Mouse (Mus musculus): Measurements from ENCODE around the gene Cela2a.

Gene Cela2a

DNA sequence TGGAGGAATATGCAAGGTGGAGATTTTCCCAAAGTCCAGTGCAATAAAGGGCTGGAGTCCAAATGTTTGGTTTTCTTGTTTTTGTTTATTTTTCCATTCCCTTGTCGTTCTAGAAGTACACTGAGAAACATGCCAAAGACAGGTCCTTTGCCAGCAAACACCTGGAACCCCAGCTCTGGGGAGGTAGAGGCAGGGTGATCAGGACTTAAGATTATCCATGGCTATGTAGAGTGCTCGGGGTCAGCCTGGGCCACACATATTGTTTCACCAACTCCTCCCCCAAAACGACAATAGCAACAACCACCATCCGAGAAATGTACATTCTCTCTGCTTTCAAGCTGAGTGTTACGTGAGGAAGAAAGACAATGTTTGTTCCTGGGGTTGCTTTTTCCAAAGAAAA is at the start of gene Cela2a:
Gene Cela2a (minus strand): TSS at position 101 of the 400 bp plus-strand sequence.
- DNase-seq = no peak

DNA sequence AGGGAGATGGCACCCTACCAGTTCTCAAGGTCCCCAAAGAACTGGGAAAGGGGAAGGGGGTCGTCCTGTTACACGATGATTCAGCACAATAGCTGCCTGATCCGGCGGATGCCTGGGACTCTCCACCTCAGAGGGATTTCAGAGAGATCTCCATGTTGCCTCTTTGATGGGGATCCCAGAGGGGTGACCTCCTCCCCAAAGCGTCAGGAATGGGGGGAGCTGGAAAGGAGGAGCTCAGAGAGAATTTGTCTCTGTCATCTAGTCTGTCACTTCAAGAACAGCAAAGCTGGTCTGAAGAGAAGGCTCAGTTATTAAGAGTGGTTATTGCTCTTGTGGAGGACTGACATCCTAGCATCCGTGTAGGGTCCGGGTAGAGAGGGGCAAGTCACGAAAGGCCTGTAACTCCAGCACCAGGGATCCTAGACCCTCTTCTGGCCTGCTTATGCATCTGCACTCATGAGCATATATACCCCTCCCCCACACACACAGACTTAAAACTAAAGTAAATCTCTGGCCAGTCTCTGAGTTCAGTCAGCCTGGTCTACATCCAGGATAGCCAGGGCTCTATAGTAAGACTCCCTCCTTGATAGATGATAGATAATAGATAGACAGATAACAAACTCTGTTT is 49.6 kb upstream of the Cela2a start:
- no peak for DNase-seq

DNA sequence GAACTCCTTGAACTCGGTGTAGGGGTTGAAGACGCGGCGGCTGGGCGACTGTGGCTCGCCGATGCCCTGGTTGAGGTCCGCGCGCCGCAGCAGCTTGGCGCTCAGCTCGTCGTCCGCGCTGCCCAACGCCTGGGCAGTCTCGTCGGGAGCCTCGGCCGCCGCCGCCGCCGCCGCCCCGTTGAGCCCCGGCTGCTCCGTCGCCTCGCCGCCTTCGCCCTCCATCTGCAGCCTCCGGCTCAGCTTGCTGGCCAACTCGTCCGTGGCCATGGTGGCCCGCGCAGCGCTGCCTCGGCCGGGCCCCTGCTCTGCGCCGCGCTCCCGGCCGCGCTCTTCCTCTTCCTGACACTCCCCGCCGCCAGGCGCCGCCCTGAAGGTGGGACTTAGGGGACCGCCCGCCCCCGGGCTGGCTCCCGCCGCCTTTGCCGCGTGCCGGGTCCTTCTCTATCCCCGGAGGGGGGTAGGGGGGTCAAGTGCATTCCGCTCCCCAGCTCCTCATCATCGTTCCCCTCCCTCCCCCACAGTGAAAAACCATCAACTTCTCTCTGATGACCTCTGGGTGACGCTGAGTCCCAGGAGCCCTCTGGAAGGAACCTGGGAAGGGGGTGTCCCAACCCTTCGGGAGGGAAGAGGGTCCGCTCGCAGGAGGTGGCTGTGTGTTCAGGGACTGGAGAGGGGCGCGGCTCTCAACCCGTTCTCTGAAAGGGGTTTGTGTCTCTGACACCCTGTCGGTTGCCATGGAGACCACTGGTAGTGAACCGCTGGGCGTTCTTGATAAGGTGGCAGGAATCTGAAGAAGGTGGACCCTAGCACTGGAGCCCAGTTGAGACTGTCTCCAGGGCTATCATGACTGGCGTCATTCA is 48.9 kb upstream of the Cela2a start, which contains the start of gene Efhd2:
Gene Efhd2 (minus strand): TSS at position 320 of the 860 bp plus-strand sequence.
- peak; percentile 83 for DNase-seq

DNA sequence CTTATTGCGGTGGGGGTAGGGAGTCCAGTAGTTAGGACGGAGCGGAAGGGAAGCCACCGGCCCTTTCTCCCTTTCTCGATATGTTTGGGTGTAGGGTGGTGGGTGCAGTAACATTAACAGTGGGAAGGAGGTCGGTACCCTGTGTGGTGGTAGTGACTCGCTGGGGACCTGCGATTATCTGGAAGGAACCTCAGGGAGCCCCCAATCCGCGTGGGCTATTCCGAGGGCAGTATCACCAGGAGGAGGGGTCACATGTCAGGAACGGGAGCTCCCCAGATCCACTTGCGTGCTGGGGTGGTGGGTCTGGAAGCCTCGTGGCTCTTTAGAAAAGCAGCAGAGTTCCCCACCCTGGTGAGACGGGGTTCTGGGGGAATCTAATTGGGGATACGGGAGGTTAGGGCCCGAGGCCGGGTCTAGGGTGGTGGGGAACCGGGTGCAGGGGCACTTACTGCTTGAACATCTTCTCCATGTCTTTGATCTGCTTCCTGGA is 48.2 kb upstream of the Cela2a start:
- no peak for DNase-seq

DNA sequence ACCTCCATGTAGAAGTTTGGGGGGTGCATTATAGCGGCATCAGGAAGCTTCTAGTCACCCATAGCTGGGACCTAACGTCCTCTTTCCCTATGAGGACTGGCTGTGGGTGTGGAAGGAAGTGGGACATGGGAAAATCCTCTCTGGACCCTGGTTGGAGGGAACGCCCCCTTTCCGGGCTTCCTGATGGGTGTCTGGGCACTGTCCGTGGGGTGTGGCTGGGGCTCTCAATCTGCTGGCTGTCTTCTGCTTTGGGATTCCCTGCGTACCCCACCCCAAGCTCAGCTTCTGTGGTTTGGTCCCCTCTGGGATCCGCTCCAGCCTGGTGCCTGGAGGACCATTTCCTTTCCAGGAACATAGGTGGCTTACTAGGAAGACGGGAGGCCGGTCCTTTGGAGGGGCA is 47.0 kb upstream of the Cela2a start:
- no peak for DNase-seq

DNA sequence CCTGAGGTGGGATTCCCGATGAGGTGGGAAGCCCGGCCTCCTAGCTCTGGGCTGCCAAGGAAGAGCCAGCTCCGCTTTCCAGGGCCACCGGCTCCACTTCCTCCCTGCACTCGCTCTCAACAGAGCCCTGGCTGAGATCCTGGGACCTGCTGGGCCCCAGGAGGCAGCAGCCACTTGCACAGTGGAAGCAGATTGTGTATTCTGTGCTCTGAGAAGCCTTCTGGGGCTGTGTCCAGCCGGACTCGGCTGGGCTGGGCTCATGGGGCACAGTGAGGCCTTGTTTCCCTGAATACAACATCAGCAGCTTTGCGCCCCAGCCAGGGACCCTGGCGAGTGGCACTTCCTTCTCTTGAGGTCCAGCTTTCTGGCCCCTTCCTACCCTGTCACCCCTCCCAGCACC is 45.9 kb upstream of the Cela2a start:
- no peak for DNase-seq

DNA sequence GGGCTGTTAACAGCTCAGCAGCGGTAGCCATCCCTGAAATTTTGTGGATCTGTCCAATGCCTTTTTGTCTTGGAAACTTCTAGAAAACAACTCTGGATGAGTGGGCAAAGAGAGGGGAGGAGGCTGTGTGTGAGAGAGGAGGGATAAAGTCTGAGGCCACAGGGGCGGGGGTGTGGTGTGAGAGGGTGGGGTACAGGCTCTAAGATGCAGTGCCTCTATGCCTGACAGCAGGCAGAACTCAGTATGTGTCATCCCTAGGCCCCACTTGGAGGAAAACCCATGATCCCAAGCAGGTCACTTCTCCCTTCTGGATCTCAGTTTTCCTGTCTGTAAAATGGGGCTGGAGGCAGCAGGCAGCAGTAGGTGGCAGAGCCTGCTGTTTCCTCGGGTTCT is 45.4 kb upstream of the Cela2a start:
- DNase-seq = no peak

DNA sequence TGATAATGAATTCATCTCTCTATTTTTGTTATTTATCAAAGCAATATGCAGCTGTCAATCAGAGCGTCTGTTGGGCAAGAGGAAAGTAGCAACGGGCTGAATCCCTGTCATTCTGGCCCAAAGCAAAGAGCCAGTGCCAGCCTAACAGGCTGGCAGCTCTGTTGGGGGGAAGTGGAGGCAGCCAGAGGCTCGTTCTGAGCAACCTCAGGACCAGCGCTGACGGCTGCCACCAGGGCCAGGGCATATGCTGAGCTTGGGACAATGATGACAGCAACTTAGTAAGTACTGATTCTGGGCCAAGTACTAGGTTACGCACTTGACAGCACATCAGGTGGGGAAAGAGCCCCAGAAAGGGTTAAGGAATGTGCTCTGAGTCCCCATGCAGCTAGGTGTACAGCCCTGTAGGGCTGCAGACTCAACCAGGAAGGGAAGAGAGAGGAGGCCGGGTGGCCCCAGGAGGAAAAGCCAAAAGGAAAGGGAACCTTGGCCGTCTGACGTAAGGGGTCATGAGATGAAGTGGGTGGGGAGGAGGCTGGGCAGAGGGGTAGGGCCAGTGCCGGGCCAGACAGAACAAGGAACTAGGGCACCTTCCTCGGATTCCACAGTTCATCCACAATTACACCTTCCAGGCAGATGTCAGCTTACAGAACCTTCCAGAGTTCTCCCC is 44.8 kb upstream of the Cela2a start:
- peak; percentile 77 for DNase-seq

DNA sequence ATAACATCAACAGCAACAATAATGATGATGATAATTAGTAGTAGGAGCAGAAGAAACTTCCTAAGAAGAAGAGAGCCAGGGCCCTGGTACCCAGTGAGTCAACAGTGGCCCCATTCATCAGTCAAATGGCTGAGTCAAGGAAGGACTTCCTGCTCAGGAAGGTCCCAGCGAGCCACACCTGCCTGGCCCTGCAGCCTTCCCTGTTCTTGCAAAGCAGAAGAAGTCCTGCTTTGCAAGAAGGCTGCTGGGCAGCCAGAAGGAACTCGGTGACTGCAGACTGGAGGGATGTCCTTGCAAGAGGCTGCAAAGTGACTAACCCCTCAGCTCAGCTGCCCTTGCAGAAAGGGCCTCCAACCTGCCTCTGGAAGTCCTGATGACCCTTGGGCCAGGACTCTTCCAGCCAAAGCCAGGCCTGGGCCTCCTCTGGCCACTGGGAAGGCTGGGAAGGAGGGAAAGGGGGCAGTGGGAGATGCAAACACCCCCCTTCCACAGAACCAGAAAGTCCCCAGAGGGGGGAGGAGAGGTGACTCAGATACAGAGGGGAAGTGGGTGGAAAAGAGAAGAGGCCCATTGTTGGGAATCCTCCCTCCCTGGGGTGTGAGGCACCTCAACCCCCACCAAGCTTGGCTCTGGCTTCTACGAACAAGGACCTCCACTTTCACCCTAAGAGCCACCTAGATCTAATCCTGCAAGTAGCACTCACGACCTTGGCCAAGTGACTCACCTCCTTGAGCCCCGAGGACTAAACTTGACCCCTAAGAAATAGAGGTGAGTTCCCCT is 43.7 kb upstream of the Cela2a start:
- DNase-seq = no peak

DNA sequence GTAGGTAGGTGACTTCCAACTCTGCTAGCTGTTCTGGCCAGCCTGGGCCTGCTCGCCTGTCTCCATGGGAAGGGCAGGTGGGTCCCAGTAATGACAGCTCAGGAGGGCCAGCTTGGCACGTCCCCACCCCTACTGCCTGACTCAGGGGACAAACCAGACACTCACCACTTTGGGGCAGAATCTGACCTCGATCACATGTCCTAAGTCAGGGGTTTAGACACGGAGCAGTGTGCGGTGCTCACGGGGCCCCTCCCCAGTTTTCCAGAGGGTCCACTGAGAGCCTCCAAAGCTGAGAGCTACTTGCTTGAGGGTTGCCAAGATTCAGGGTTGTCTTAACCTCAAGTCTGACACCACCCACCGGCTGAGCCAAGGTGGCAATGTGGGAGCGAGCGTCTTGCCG is 42.1 kb upstream of the Cela2a start:
- no peak for DNase-seq

DNA sequence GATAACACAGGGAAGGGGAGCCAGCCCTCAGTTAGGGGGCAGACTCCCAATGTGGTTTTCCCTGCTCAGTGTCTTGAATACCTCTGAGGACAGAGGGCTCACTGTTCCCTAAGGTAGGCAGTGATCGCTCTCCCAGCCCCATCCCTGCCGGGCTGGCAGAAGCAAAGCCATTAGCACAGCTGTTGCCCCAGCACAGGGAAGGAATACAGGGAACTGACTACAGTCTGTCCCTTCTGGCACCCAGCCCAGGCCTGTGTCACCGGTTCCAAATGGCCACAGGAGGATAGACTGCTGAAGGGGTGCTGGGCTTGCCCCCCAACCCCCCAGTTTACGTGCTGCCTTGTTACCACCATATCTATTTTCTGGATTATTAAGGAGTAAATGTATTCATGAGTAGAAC is 41.5 kb upstream of the Cela2a start:
- peak; percentile 48 for DNase-seq

DNA sequence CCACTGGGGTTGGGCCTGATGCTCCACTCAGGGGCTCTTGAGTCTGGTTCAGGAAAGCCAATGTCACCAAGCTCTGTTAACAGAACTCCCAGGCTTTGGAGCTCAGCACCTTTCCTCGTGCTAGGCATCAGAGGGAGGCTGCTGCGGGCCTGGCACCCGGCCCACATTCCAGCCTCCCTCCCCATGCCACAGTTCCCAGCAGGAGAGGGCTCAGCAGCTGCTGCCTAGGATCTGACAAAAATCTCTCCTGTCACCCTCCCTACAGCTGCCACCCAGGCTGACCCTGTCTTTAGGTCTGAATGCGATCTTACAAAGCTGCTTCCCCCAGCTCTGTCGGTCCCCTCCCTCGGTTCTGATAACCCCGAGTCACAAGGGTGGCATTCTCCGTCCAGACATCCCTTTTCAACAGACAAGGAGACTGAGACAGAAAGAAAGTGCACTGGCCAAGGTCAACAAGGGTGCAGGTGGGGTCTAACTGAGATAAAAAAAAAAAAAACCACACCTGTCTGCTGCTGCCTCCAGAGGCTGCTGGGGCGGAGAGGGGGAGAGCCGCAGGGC is 41.1 kb upstream of the Cela2a start:
- peak; percentile 65 for DNase-seq

DNA sequence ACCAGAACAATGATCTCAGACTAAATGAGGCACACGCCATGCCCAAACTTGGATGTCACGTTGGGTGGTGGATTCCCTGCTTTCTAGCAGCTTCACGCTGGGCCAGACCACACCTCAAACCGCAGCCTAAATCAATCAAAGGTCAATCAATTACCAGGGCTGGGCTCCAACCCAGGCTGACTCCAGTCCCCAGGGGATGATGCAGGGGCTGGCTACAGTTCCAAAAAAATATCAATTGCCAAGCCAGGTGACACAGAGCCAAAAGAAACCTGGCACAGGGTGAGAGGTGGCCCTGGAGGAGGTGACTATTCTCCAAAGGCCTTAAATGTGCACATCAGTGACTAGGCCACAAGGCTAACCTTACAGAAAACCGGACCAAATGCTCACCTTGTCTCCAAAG is 39.6 kb upstream of the Cela2a start:
- peak; percentile 49 for DNase-seq

DNA sequence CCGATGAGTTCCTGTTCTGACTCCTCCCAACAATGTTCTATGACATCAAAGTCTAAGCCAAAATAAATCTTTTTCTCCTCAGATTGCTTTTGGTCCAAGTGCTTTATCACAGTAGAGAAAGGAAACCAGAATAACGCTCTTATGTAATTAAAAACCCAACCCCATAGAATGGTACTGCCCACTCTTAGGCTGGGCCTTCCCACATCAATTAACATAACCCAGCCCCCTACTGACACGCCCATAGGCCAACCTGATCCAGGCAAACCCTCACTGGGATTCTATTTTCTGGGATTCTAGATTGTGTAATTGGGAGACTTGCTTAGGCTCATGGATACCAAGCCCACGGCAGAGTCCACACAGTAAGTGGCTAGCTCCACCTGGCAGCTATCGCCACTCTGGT is 39.0 kb upstream of the Cela2a start:
- DNase-seq = no peak

DNA sequence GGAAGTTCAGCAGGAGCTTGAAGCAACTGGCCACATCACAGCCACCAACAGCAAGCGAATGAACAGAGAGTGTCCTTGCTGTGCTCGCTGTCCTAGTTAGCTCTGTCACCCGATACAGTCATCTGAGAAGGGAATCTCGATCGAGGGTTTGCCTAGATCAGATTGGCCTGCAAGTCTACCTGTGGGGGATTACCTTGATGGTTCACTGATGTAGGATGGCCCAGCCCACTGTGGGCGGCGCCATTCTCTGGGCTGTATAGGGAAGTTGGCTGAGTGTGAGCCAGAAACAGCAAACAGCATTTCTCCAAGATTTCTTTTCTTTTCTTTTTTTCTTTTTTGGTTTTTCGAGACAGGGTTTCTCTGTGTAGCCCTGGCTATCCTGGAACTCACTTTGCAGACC is 38.5 kb upstream of the Cela2a start:
- DNase-seq = no peak

DNA sequence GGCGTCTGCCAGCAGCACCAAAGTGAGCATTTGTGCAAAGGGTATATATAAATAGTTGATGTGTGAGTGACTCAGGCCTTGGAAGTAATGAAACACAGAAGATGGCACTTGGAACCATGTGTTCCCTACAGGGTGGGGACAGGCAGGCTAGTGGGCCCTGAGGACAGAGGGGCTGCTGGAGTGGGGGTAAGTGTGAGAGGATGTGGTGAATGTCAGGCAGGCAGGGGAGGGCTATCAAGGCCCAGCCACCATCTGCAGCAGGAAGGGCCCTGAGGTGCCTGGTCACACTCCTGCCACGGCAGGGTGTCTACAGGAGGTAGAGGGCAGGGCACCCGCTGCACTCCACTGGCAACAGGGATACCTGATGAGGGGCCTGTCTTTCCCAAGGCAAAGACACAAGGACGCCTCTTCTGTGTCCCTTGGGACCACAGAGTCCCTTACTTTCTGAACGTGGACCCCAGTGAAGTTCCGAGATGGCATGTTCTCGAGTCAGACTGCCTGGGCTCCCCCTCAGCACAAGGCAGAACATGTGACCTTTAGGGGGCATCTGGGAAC is 37.8 kb upstream of the Cela2a start:
- no peak for DNase-seq

DNA sequence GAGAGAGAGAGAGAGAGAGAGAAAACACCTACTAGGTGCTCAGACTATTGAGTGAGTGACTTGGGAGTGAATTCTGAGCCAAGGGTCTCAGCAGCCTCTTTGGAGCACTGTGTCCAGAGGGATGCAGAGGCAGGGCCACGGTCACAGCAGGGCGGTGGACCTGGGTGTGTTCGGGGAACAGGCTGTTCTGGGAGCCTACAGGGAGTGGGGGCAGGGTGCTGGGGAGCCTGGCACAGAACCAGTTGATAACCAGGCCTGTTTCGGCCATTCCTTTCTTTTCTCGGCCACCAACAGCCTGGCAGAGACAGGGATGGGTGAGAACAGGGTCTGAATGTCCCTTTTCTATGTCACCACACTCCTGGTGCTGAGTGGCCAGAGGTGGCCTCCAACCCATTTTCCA is 36.9 kb upstream of the Cela2a start:
- no peak for DNase-seq

DNA sequence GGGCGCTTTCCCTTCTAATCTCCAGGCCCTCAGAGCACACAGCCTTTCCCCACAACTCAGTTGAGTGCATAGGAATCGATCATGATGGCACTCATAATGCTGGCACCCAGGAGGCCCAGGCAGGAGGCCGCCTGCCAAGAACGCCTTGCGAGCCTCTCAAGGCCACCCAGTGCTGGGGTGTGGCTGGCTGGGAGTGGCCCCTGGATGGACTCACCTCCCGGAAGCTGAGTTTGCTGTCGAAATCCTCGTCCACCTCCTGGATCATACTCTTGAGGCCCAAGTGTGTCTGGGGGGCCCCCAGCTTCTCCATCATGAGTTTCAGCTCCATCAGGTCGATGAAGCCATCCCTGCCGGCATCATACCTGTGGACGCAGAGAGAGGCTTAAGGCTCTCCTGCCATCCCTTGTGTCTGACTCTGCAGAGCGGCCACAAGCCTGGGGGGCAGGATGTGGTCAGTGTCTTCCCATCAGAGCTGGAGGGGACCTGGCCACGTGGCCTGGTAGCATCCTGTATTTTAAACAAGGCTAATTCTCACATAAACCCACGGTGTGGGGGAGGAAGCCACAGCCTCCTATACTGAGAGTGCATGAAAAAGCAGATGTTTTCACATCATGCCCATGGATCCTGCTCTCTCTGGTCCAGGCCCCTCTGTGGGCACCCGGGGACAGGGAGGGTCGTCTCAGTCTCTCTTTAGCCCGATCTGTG is 35.8 kb upstream of the Cela2a start:
- no peak for DNase-seq

DNA sequence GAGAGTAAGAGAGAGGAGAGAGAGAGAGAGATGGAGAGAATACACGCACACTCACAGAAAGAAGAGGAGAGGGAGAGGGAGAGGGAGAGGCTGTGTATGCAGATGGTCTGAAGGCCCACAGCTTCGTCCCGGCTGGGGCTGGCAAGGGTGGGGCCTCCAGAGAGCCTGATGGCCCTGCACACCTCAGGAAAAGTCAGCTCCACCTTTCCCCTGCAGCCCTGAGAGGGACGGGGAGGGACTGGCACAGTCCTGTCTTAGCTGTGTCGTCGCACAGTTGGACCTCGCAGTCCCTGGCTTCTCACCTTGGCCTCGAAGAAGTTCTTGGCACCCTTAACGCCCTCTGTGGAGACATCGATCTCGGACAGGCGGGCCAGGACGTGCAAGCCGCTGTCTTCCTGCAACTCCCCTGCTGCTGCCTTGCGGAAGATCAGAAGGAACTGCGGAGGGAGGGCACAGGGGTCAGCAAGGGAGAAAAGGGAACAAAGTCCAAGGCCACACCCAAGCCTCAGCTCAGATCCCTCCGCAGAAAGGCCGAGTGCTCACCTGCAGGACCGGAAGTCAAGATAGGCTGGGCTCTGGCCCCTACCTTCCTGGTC is 34.4 kb upstream of the Cela2a start:
- no peak for DNase-seq

DNA sequence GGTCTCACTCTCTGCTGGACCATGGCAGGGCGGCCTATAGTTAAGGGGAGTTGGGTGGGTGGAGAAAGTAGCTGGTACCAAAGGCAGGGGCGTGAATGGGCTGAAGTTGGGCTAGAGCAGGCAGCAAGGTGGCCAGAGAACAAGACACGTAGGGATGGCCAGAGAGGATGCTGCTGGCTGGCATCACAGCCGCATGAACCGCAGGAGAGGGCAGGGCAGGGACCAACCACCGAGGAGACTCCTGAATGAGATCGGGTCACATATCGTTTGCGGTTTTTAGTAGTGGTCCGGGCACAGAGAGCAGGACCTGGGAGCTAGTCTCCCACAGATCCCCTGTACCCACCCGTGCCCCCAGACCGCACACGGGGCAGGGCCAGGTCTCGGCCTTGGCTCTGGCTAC is 33.4 kb upstream of the Cela2a start:
- no peak for DNase-seq

DNA sequence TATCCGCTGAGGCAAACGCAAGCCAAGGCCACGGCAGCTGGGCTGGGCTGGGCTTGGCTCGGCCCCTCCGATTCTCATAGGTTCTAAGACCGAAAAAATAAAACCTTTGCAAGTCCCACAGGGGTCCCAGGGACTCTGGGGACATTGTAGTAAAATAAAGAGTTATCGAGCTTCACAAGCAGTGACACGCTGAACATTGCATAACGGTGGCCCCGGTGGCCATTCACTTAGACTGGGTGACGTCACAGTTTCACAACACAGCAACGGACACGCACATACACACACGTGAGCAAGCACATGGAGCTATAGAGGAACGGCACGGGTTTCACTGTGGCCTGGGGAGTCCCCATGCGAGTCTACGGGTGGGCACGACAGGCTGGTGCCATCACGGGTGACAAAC is 32.5 kb upstream of the Cela2a start:
- no peak for DNase-seq

Measured in kidney, adult 18-20 months (tissue).